9 mouse cellular contexts compared by ENCODE assay signal in genomic region chr1:64002036-64002435, GRCm38 (mm10).
"Had no signal": no experiment of that assay in that cellular context is flagged by ENCODE, and none has a peak within 500 bp of the region (broad histone marks: within the 10 kb centered on the region; RNA-seq: fewer than 3 reads in every experiment).

No protein-coding gene starts in this region.

- DNase-seq: kidney, adult 18-20 months; kidney, adult 9 months; kidney, postnatal 14 days; kidney, postnatal 4 days; liver, embryonic 13.5 days; lung, adult 2 months; lung, postnatal 14 days; lung, postnatal 4 days; midbrain, embryonic 14.5 days had no signal
